Mouse (Mus musculus): ENCODE data around the gene Sh3kbp1.

Gene Sh3kbp1

GRCm38 (mm10) chrX:159744620-159745019, 117.5 kb downstream of the Sh3kbp1 start:
- no peak for DNase-seq (ENCODE audit: low read depth)

GRCm38 (mm10) chrX:159751834-159752233, 124.8 kb downstream of the Sh3kbp1 start:
- DNase-seq (ENCODE audit: low read depth), result peak; percentile 29

GRCm38 (mm10) chrX:159756261-159756660, 129.2 kb downstream of the Sh3kbp1 start:
- DNase-seq (ENCODE audit: low read depth), result no peak

- DNase-seq (ENCODE audit: low read depth), result peak; percentile 46
Observed at GRCm38 (mm10) chrX:159756901-159757821, 130.1 kb downstream of the Sh3kbp1 start.

- DNase-seq (ENCODE audit: low read depth), result peak; percentile 77
Observed at GRCm38 (mm10) chrX:159757854-159758540, 130.9 kb downstream of the Sh3kbp1 start.

GRCm38 (mm10) chrX:159763801-159764200, 136.7 kb downstream of the Sh3kbp1 start:
- no peak for DNase-seq (ENCODE audit: low read depth)

GRCm38 (mm10) chrX:159765850-159766249, 138.8 kb downstream of the Sh3kbp1 start:
- no peak for DNase-seq (ENCODE audit: low read depth)

GRCm38 (mm10) chrX:159769005-159769404, 141.9 kb downstream of the Sh3kbp1 start:
- no peak for DNase-seq (ENCODE audit: low read depth)

GRCm38 (mm10) chrX:159769773-159770172, 142.7 kb downstream of the Sh3kbp1 start:
- no peak for DNase-seq (ENCODE audit: low read depth)

- DNase-seq (ENCODE audit: low read depth), result no peak
Observed at GRCm38 (mm10) chrX:159772137-159772536, 145.1 kb downstream of the Sh3kbp1 start.

- no peak for DNase-seq (ENCODE audit: low read depth)
Observed at GRCm38 (mm10) chrX:159775042-159775441, 148.0 kb downstream of the Sh3kbp1 start.

- peak; percentile 45 for DNase-seq (ENCODE audit: low read depth)
Observed at GRCm38 (mm10) chrX:159778787-159779186, 151.7 kb downstream of the Sh3kbp1 start.

- no peak for DNase-seq (ENCODE audit: low read depth)
Observed at GRCm38 (mm10) chrX:159790516-159790915, 163.4 kb downstream of the Sh3kbp1 start.

- no peak for DNase-seq (ENCODE audit: low read depth)
Observed at GRCm38 (mm10) chrX:159795603-159796002, 168.5 kb downstream of the Sh3kbp1 start.

GRCm38 (mm10) chrX:159804371-159804770, 177.3 kb downstream of the Sh3kbp1 start:
- no peak for DNase-seq (ENCODE audit: low read depth)

GRCm38 (mm10) chrX:159809510-159809909, 182.4 kb downstream of the Sh3kbp1 start:
- DNase-seq (ENCODE audit: low read depth), result no peak

GRCm38 (mm10) chrX:159810469-159810868, 183.4 kb downstream of the Sh3kbp1 start:
- no peak for DNase-seq (ENCODE audit: low read depth)

- no peak for DNase-seq (ENCODE audit: low read depth)
Observed at GRCm38 (mm10) chrX:159817508-159817907, 190.4 kb downstream of the Sh3kbp1 start.

- DNase-seq (ENCODE audit: low read depth), result peak; percentile 39
Observed at GRCm38 (mm10) chrX:159828135-159828534, 201.1 kb downstream of the Sh3kbp1 start.

GRCm38 (mm10) chrX:159829192-159829852, 202.2 kb downstream of the Sh3kbp1 start:
- peak; percentile 19 for DNase-seq (ENCODE audit: low read depth)

GRCm38 (mm10) chrX:159831176-159831575, 204.1 kb downstream of the Sh3kbp1 start:
- DNase-seq (ENCODE audit: low read depth), result no peak

GRCm38 (mm10) chrX:159835239-159835638, 208.2 kb downstream of the Sh3kbp1 start:
- DNase-seq (ENCODE audit: low read depth), result no peak
